Mouse (Mus musculus) R1 (cell line): ENCODE data around the gene Elf2.
"Not testable (repeated sequence)": the region's sequence is repeated elsewhere in the genome, so short reads cannot be mapped to it uniquely, and the experiment has no call there.

ENCODE experiments used
- DNase-seq: peaks from one replicate; pipeline ENCODE4 v3.0.0-alpha.2; 2018; ENCODE audit warnings: low read depth, low spot score

Elf2 gene

GRCm38 (mm10) chr3:51359558-51360307 lies 19.3 kb upstream of the Elf2 start:
- DNase-seq, result no peak

- DNase-seq, result peak; percentile 89
Observed at GRCm38 (mm10) chr3:51358660-51359557, 18.4 kb upstream of the Elf2 start.

- DNase-seq, result peak; percentile 87
Observed at GRCm38 (mm10) chr3:51358181-51358580, 17.7 kb upstream of the Elf2 start.

- peak; percentile 40 for DNase-seq
Observed at GRCm38 (mm10) chr3:51357624-51358023, 17.2 kb upstream of the Elf2 start.

- DNase-seq, result no peak
Observed at GRCm38 (mm10) chr3:51357078-51357477, 16.6 kb upstream of the Elf2 start.

- not testable (repeated sequence) for DNase-seq
Observed at GRCm38 (mm10) chr3:51354956-51355355, 14.5 kb upstream of the Elf2 start.

- peak; percentile 49 for DNase-seq
Observed at GRCm38 (mm10) chr3:51354034-51354427, 13.6 kb upstream of the Elf2 start.

GRCm38 (mm10) chr3:51353325-51354033 lies 13.0 kb upstream of the Elf2 start:
- peak; percentile 73 for DNase-seq

GRCm38 (mm10) chr3:51350806-51351205 lies 10.3 kb upstream of the Elf2 start:
- peak; percentile 82 for DNase-seq

- no peak for DNase-seq
Observed at GRCm38 (mm10) chr3:51348646-51349238, 8.3 kb upstream of the Elf2 start.

GRCm38 (mm10) chr3:51345017-51345416 lies 4.6 kb upstream of the Elf2 start:
- DNase-seq, result peak; percentile 39

GRCm38 (mm10) chr3:51344182-51344581 lies 3.7 kb upstream of the Elf2 start:
- not testable (repeated sequence) for DNase-seq

GRCm38 (mm10) chr3:51343260-51343659 lies 2.8 kb upstream of the Elf2 start:
- peak; percentile 29 for DNase-seq

GRCm38 (mm10) chr3:51342152-51342551 lies 1.7 kb upstream of the Elf2 start:
- DNase-seq, result no peak

- peak; percentile 82 for DNase-seq
Observed at GRCm38 (mm10) chr3:51341268-51342081, 1.0 kb upstream of the Elf2 start.

GRCm38 (mm10) chr3:51339734-51340551 lies 520 bp downstream of the Elf2 start:
- peak; percentile 56 for DNase-seq

- DNase-seq, result no peak
Observed at GRCm38 (mm10) chr3:51339378-51339733, 1.1 kb downstream of the Elf2 start.

- DNase-seq, result no peak
Observed at GRCm38 (mm10) chr3:51335378-51335777, 5.1 kb downstream of the Elf2 start.

GRCm38 (mm10) chr3:51333950-51334349 lies 6.5 kb downstream of the Elf2 start:
- DNase-seq, result no peak
